In the genomic region with DNA sequence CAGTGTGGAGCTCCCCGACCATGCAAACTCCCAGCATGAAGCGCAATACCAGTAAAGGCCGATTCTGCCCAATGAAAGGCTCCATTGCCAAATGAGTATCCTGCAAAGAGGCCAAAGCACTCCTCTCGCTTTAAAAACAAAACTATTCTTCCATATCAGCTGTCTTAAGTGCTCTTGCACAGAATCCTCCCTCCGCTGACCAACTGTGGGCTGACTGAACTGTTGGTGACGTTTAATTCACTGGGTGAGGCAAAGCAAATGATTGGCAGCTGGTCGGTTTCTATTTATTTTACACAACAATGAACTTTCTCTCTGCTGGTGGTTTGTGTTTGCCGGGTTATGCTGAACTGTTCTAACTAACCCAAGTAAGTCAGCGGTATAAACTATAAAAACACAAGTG, we compare ENCODE assay signal across 13 mouse cellular contexts. TPM values are rescaled to one million over a fixed set of nuclear protein-coding genes. Genes with fewer than 3 reads are reported as not detected.
DNase-seq lines count a peak whose midpoint lies in the region; ATAC-seq lines count a peak whose summit lies in the region.
"Had no signal": no experiment of that assay in that cellular context is flagged by ENCODE, and none has a peak within 500 bp of the region (broad histone marks: within the 10 kb centered on the region; RNA-seq: fewer than 3 reads in every experiment).

No protein-coding gene starts in this region.

- H3K4me1 ChIP-seq in hindbrain, embryonic 10.5 days (replicated peaks), result peaks cover 46% of the 10 kb centered on the region
- peaks cover 18% of the 10 kb centered on the region for H3K4me1 ChIP-seq in hindbrain, embryonic 13.5 days (replicated peaks)
- peaks cover 22% of the 10 kb centered on the region for H3K4me1 ChIP-seq in brown adipose tissue, adult 24 weeks (ENCODE audit: control insufficient read depth, insufficient read depth, insufficient read length, low read length)
- peaks cover 70% of the 10 kb centered on the region for H3K4me1 ChIP-seq in liver, embryonic 13.5 days (replicated peaks)

- H3K4me3 ChIP-seq in hindbrain, embryonic 10.5 days, result 0 out of 2 replicates have a peak overlapping the region, but pooled peaks have one; percentile 20
- H3K4me3 ChIP-seq in hindbrain, embryonic 13.5 days, result no peak overlapping the region
- H3K4me3 ChIP-seq in brown adipose tissue, adult 24 weeks (ENCODE audit: insufficient read depth, low read depth, low read length), result no peak overlapping the region
- H3K4me3 ChIP-seq in liver, embryonic 13.5 days (replicated peaks), result no peak overlapping the region

- WGBS in hindbrain, embryonic 10.5 days, result 27% methylated on average over 9 of the region's 9 CpGs
- WGBS in hindbrain, embryonic 13.5 days, result 29% methylated on average over 9 of the region's 9 CpGs
- WGBS in liver, embryonic 13.5 days (ENCODE audit: insufficient replicate concordance), result 46% methylated on average over 9 of the region's 9 CpGs

- no peak overlapping the region for H3K27ac ChIP-seq in hindbrain, embryonic 10.5 days
- no peak overlapping the region for H3K27ac ChIP-seq in hindbrain, embryonic 13.5 days
- H3K27ac ChIP-seq in brown adipose tissue, adult 24 weeks (replicated peaks; ENCODE audit: low read depth, low read length), result 0 out of 2 replicates have a peak overlapping the region, but pooled peaks have one; percentile 2
- H3K27ac ChIP-seq in liver, embryonic 13.5 days, result peak overlapping the region; percentile 63

- no peak overlapping the region for H3K9ac ChIP-seq in hindbrain, embryonic 13.5 days
- H3K9ac ChIP-seq in liver, embryonic 13.5 days, result no peak overlapping the region

- H3K27me3 ChIP-seq in hindbrain, embryonic 10.5 days (ENCODE audit: insufficient read depth, poor library complexity, severe bottlenecking), result no peaks in the 10 kb centered on the region
- no peaks in the 10 kb centered on the region for H3K27me3 ChIP-seq in hindbrain, embryonic 13.5 days
- no peaks in the 10 kb centered on the region for H3K27me3 ChIP-seq in liver, embryonic 13.5 days

- H3K4me2 ChIP-seq in hindbrain, embryonic 13.5 days, result no peak overlapping the region
- peak overlapping the region; percentile 34 for H3K4me2 ChIP-seq in liver, embryonic 13.5 days

- ATAC-seq in hindbrain, embryonic 13.5 days (ENCODE audit: low FRiP score), result no peak
- ATAC-seq in liver, embryonic 13.5 days (ENCODE audit: low read depth), result no peak
- ATAC-seq: forebrain, embryonic 16.5 days; inflammation-experienced regulatory T-cells, adult 6 months had no signal

- DNase-seq in hindbrain, embryonic 10.5 days (ENCODE audit: low spot score), result peak; percentile 15
- DNase-seq in A20 (ENCODE audit: low read depth, low spot score), result peak; percentile 45
- no peak for DNase-seq in liver, embryonic 13.5 days
- no peak for DNase-seq in adipocyte (ENCODE audit: low spot score)
- DNase-seq in gastrocnemius, postnatal 4 days (ENCODE audit: low spot score in 2 of 2), result no peak
- no peak for DNase-seq in testis, postnatal 14 days (ENCODE audit: low spot score)
- DNase-seq: cerebellum, adult 11 months; right cerebral cortex, postnatal 14 days; thymus, postnatal 4 days had no signal

- no peaks in the 10 kb centered on the region for H3K9me3 ChIP-seq in hindbrain, embryonic 10.5 days
- H3K9me3 ChIP-seq in hindbrain, embryonic 13.5 days, result no peaks in the 10 kb centered on the region
- H3K9me3 ChIP-seq in liver, embryonic 13.5 days (replicated peaks), result no peaks in the 10 kb centered on the region

- H3K36me3 ChIP-seq in hindbrain, embryonic 10.5 days, result no peaks in the 10 kb centered on the region
- H3K36me3 ChIP-seq in hindbrain, embryonic 13.5 days, result no peaks in the 10 kb centered on the region
- no peaks in the 10 kb centered on the region for H3K36me3 ChIP-seq in liver, embryonic 13.5 days

RNA-seq across cellular contexts. Expression of a gene that starts 15.2 kb away (rescaled TPM):
- polyA plus RNA-seq in hindbrain, embryonic 10.5 days (2016; fragmentation: Nextera tagmentation; extraction: Ambion mirVana), result 20.0 and 20.1 TPM in 2 replicates
- 23.6 and 24.1 TPM in 2 replicates for polyA plus RNA-seq in hindbrain, embryonic 13.5 days (2015; fragmentation: Nextera tagmentation; extraction: Ambion mirVana)
- polyA plus RNA-seq in brown adipose tissue, adult 24 weeks (2012; ENCODE audit: insufficient read depth, insufficient read length, missing spikeins), result 17.4 and 17.8 TPM in 2 replicates
- 26.2 and 32.1 TPM in 2 replicates for polyA plus RNA-seq in liver, embryonic 13.5 days (2015; fragmentation: Nextera tagmentation; extraction: Ambion mirVana)
- total RNA-seq in gastrocnemius, postnatal 4 days (2021), result 10 to 100 TPM; 23.6 to 31.2 TPM

Comparison
In these comparisons a context has a peak if more than half of its experiments do, and no peak if none do; other contexts are left out.
1. DNase-seq: peak in hindbrain, embryonic 10.5 days (single experiment) and A20 (single experiment); none in liver, embryonic 13.5 days (single experiment), adipocyte (single experiment), gastrocnemius, postnatal 4 days (0 of 2) and testis, postnatal 14 days (single experiment).
2. H3K27ac ChIP-seq: peak in brown adipose tissue, adult 24 weeks (single experiment) and liver, embryonic 13.5 days (single experiment); none in hindbrain, embryonic 10.5 days (single experiment) and hindbrain, embryonic 13.5 days (single experiment).